Mouse (Mus musculus): ENCODE data around the gene Gm49318. TPM values are rescaled to one million over a fixed set of nuclear protein-coding genes. Genes with fewer than 3 reads are reported as not detected.

Gm49318 gene
- total RNA-seq, 2 experiments from 2014 or later: not detected

GRCm38 (mm10) chr9:22004546-22004945 lies 66.5 kb downstream of the Gm49318 start:
- Histone ChIP-seq H3K27ac (no peak overlapping the region), H3K4me3 (no peak overlapping the region)
- no peak for DNase-seq
- intact Hi-C loops (cut with DNase I): loop anchor here (5.0 to 10.0 kb wide), 2 partner anchors 68 to 150 kb away; partner anchors contain the start of genes Gm49318, Pigyl and Zfp653
- TF ChIP-seq CTCF (IDR thresholded peaks at IDR 0.05): no peak

GRCm38 (mm10) chr9:22003163-22003554 lies 67.9 kb downstream of the Gm49318 start:
- TF ChIP-seq CTCF (IDR thresholded peaks at IDR 0.05): no peak
- intact Hi-C loops (cut with DNase I): loop anchor here (2.0 to 10.0 kb wide), 3 partner anchors 46 to 152 kb away; partner anchors contain the start of genes Gm49318, Pigyl and Zfp653
- Histone ChIP-seq H3K27ac (peak overlapping the region; percentile 89), H3K4me3 (peak overlapping the region; percentile 94)
- peak; percentile 39 for DNase-seq

DNA sequence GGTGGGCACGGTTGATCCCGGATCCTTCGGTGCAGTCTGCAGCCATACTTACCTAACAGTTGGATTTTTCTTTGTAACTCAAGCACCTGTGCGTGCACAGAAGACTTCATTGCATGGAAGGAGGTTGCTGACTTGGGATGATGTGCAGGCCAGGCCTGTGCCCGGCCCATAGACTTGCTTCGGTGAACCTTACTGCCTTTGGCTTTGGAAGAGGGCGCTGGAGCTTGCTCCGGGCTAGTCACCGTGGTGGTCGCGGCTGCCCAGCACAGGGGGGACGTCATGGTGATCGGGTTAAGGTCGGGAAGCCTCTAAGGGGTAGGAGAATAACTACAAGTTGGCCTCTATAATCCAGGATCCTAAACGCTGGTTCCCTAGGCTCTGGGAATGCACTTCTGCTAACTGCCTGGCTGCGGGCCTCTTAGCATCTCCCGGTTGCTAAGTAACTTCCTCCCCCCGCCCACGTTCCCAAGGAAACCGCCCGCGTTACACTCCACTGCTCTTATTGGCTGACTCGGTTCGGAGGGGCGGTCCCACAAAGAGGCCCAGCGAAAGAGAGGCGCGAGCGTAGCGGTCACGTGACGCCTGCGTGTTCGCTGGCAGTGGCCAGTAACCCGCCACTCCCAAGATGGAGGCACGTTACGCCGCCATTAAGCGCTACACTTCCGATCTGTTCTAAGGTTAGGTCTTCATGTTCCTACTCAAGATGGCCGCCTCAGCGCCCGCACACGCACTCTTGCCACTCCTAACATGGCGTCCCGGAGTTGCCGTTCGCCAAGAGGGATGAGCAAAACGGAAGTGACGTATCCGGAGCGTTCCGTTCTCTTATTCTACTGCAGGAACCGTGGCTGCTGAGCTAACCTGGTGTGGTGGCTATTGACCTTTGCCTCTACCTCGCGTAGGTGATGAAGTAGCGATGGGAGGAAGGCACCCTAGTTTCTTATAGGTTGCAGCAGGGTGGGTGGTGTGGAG lies 68.6 kb downstream of the Gm49318 start, which contains the start of the genes Ccdc151 and Prkcsh:
TSS of gene Ccdc151 (minus strand) at position 441 of the 969 bp plus-strand sequence.
TSS of gene Prkcsh (plus strand) at position 613 of the 969 bp plus-strand sequence.
- H3K27ac ChIP-seq: peak within 1 kb of the TSS; percentile 89
- intact Hi-C loops (cut with DNase I): loop anchor here (2.0 to 10.0 kb wide), 3 partner anchors 46 to 152 kb away; partner anchors contain the start of genes Gm49318, Pigyl and Zfp653
- TF ChIP-seq CTCF (IDR thresholded peaks at IDR 0.05): no peak

DNA sequence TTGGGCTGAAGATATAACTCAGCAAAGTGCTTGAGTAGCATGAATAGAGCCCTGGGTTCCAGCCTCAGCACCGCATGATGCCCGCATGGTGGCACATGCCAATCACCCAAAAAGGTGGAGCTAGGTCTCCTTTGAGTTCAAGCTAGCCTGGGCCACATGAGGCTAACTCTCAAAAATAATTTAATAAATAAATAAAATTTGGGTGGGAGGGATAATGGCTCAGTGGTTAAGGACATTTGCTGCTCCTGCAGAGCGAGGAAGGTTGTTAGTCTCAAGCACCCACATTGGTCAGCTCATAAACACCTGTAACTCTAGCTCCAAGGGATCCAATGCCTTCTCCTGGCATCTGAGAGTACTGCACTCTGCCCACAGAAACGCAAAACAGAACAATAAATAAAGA lies 69.4 kb downstream of the Gm49318 start:
- Histone ChIP-seq H3K27ac (no peak overlapping the region), H3K4me3 (no peak overlapping the region)
- TF ChIP-seq CTCF (IDR thresholded peaks at IDR 0.05): no peak
- DNase-seq: no peak
- intact Hi-C loops (cut with DNase I): loop anchor here (2.0 to 10.0 kb wide), 3 partner anchors 45 to 153 kb away; partner anchors contain the start of genes Gm49318, Pigyl and Zfp653

More for the DNA sequence above, 68.6 kb downstream of the Gm49318 start, which contains the start of the genes Ccdc151 and Prkcsh:
- peak within 1 kb of the TSS; percentile 94 for H3K4me3 ChIP-seq
- DNase-seq: peak; percentile 100

DNA sequence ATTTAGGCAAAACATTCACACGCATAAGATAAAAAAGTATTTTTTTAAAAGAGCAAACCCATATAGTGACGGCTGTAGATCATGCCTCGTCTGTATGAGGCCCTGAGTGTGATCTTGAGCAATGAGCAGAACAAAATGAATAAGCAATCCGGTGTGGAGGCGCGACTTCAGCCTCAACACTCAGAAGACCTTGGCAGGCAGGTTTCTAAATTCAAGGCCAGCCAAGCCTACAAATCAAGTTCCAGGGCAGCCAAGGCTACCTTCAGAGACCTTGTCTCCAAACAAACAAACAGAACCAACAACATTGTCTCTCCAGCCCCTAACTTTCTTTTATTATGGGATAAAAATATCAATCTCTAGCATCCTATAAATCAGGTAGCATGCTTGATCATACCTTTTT lies 70.8 kb downstream of the Gm49318 start:
- Histone ChIP-seq H3K4me3 (no peak overlapping the region), H3K27ac (no peak overlapping the region)
- TF ChIP-seq CTCF (IDR thresholded peaks at IDR 0.05): no peak
- intact Hi-C loops (cut with DNase I): loop anchor here (5.0 to 10.0 kb wide), 2 partner anchors 72 to 155 kb away; partner anchors contain the start of genes Gm49318, Pigyl and Zfp653
- DNase-seq: no peak

- Histone ChIP-seq H3K27ac (no peak overlapping the region), H3K4me3 (no peak overlapping the region)
- DNase-seq: no peak
- intact Hi-C loops (cut with DNase I): no loop called here
- no peak for TF ChIP-seq CTCF (IDR thresholded peaks at IDR 0.05)
These were observed 74.7 kb downstream of the Gm49318 start for GRCm38 (mm10) chr9:21996178-21996867.

GRCm38 (mm10) chr9:21992227-21992626 lies 78.8 kb downstream of the Gm49318 start:
- H3K4me3 ChIP-seq: no peak overlapping the region
- intact Hi-C loops (cut with DNase I): no loop called here
- H3K27ac ChIP-seq: no peak overlapping the region
- no peak for DNase-seq
- no peak for TF ChIP-seq CTCF (IDR thresholded peaks at IDR 0.05)

GRCm38 (mm10) chr9:21989230-21990110 lies 81.6 kb downstream of the Gm49318 start, which contains the start of gene Rgl3:
Gene Rgl3 (minus strand): TSS chr9:21989446.
- Histone ChIP-seq H3K4me3 (peak within 1 kb of the TSS; percentile 78), H3K27ac (no peak within 1 kb of the TSS)
- intact Hi-C loops (cut with DNase I): no loop called here
- DNase-seq: peak; percentile 76
- TF ChIP-seq CTCF (IDR thresholded peaks at IDR 0.05): no peak

- no peak for TF ChIP-seq CTCF (IDR thresholded peaks at IDR 0.05)
- Histone ChIP-seq H3K27ac (no peak overlapping the region), H3K4me3 (peak overlapping the region; percentile 78)
- DNase-seq: no peak
- intact Hi-C loops (cut with DNase I): no loop called here
These were observed 82.5 kb downstream of the Gm49318 start for GRCm38 (mm10) chr9:21988421-21989101.

DNA sequence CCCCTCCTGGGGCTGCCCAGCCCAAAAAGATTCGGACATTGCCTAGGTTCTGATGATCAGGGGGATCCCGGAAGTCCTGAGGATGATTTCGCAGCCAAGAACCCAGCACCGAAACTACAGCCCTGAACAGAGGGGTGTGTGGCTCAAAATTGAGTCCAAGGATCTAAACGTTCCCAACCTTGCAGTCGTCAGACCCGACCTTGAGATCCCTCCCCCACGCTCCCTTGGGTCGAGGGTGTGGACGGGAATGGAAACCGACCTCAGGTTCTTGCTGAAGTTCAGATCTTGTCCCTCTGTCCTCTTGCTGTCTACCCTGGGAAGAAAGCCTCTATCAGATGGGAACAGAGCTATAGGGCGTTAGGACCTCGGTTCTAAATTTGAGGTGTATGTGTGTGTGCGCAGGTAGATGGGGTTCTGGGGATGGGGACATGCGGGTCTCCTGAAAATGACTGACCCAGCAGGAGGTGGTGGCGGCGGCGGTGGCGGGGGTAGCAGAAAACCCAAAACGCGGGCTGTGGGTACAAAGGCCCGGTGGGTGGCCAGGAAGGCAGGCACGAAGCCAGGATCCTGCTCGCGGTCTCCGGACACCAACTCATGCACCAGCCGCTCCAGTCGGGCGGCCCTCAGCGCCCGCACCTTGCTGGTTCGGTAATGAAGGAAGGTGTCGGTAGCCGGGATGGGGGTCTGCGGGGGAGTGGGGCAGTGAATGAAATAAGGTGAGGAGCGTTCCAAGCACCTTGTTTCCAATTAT lies 83.3 kb downstream of the Gm49318 start:
- H3K4me3 ChIP-seq: peak overlapping the region; percentile 78; the same call in 1 of the 2 replicates
- no peak overlapping the region for H3K27ac ChIP-seq
- no peak for DNase-seq
- TF ChIP-seq CTCF (IDR thresholded peaks at IDR 0.05): no peak
- intact Hi-C loops (cut with DNase I): no loop called here

Small RNA genes within 50 kb of the gene (microRNA-seq; reads per million reads assigned to microRNA genes)
- not detected for gene Mir7084

Other genes starting within 250 kb of the Gm49318 start
- not detected for gene Angptl8, start 235.7 kb downstream of the Gm49318 start, total RNA-seq (2021)
- gene Dock6, start 218.6 kb downstream of the Gm49318 start, total RNA-seq (2021): 10 to 100 TPM in 1 of 2 experiments, 1 to 10 TPM in 1; 9.4 to 10.5 TPM
- gene Rab3d, start 153.1 kb downstream of the Gm49318 start, total RNA-seq (2021): 1 to 10 TPM; 2.6 to 3.5 TPM
- gene Ccdc159, start 143.8 kb downstream of the Gm49318 start, total RNA-seq (2021): 1 to 10 TPM in 1 of 2 experiments, under 1 TPM in 1; 0.66 to 1.1 TPM
- 10 to 100 TPM; 11.6 to 11.8 TPM for gene Tmem205, start 143.7 kb downstream of the Gm49318 start, total RNA-seq (2021)
- under 1 TPM; 0.36 to 0.98 TPM for gene Plppr2, start 134.2 kb downstream of the Gm49318 start, total RNA-seq (2021)
- gene Swsap1, start 115.5 kb downstream of the Gm49318 start, total RNA-seq (2021): 1 to 10 TPM; 1.7 to 3.1 TPM
- gene Epor, start 107.8 kb downstream of the Gm49318 start, total RNA-seq (2021): under 1 TPM; 0.23 to 0.25 TPM
- gene Rgl3, start 81.8 kb downstream of the Gm49318 start, total RNA-seq (2021): under 1 TPM; 0.28 to 0.69 TPM
- gene Ccdc151, start 68.6 kb downstream of the Gm49318 start, total RNA-seq (2021): not detected
- gene Prkcsh, start 68.5 kb downstream of the Gm49318 start, total RNA-seq (2021): 10 to 100 TPM; 27.8 to 32.6 TPM
- not detected for gene Elavl3, start 19.2 kb downstream of the Gm49318 start, total RNA-seq (2021)
- gene Zfp653, start 117 bp upstream of the Gm49318 start, total RNA-seq (2021): 1 to 10 TPM; 4.3 to 4.4 TPM
- 10 to 100 TPM; 84.5 to 96.6 TPM for gene Ecsit, start 14.2 kb upstream of the Gm49318 start, total RNA-seq (2021)
- 1 to 10 TPM; 3.0 to 3.5 TPM for gene Cnn1, start 28.0 kb upstream of the Gm49318 start, total RNA-seq (2021)
- 10 to 100 TPM; 35.0 to 39.5 TPM for gene Elof1, start 45.9 kb upstream of the Gm49318 start, total RNA-seq (2021)
- 1 to 10 TPM in 1 of 2 experiments, under 1 TPM in 1; 0.23 to 1.5 TPM for gene Acp5, start 64.5 kb upstream of the Gm49318 start, total RNA-seq (2021)
- 10 to 100 TPM; 34.7 to 41.3 TPM for gene Pigyl, start 85.6 kb upstream of the Gm49318 start, total RNA-seq (2021)
- not detected for gene Zfp872, start 116.8 kb upstream of the Gm49318 start, total RNA-seq (2021)
- gene Zfp809, start 154.5 kb upstream of the Gm49318 start, total RNA-seq (2021): 1 to 10 TPM; 7.0 to 7.2 TPM
- not detected for gene Zfp599, start 188.6 kb upstream of the Gm49318 start, total RNA-seq (2021)
- gene Zfp810, start 236.4 kb upstream of the Gm49318 start, total RNA-seq (2021): under 1 TPM; 0.54 to 0.98 TPM